Mouse (Mus musculus) frontal cortex, postnatal 36 days (tissue): ENCODE results near the gene Pjvk.
"Not testable (repeated sequence)": the region's sequence is repeated elsewhere in the genome, so short reads cannot be mapped to it uniquely, and the experiment has no call there.

Experiments used
- DNase-seq, 2 experiments: peaks; one replicate each; pipeline ENCODE4 v3.0.0; 2022; ENCODE audit warnings: low spot score in 2 of 2

Pjvk gene

DNA sequence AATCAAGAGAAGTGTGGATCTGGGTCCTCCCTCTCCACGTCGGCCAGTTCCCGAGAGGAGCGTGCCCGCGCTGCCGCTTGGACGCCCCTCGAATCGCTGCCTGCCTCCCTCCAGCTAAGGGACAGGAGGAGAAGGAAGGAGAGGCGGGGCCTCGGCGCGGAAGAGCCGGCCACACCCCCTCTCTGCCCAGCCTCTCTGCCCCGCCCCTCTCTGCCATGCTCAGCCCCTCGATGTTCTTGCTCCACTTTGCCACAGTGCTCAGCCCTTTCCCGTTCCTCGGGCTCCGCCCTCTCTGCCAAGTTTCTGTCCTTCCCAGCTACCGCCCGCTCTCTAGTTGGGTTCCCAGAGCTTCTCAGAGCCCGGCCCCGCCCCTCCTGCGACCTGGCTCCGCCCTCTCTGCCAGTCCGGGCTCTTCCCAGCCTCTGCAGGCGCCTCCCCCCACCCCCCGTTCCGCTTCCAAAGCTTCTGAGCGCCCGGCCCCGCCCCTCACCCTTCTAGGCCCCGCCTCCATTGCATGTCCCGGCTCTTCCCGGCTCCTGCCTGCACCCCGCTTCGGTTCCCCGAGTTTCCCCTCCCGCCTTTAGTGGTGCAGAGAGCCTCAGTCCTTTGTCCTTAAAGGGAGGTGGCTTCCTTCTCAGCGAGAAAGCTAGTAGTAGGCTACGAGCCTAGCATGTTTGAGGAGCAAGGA lies at the start of gene Pjvk, which contains the start of gene Prkra:
TSS of gene Pjvk (plus strand) at position 594 of the 688 bp plus-strand sequence.
TSS of gene Prkra (minus strand) at position 133 of the 688 bp plus-strand sequence.
- peak; percentile 92 to 94 for DNase-seq

DNA sequence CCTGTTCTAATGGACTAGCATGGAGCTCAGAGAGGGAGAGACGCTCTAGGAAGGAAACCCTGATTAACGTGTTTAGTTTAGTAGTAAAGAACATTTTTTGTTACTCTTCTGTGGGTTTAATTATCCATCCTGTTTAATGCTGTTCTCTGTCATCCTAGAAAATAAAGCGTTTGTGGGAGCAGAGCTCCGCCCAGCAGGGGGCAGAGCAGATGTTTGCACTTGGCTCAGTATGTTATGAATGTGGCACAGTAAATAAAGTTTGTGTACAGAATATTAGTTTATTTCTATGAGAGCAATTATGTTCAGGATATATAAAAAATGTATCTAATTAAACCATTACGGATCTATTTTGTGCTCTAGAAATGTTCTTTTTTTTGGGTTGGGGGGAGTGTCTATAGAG lies 49.1 kb upstream of the Pjvk start:
- DNase-seq: no peak

DNA sequence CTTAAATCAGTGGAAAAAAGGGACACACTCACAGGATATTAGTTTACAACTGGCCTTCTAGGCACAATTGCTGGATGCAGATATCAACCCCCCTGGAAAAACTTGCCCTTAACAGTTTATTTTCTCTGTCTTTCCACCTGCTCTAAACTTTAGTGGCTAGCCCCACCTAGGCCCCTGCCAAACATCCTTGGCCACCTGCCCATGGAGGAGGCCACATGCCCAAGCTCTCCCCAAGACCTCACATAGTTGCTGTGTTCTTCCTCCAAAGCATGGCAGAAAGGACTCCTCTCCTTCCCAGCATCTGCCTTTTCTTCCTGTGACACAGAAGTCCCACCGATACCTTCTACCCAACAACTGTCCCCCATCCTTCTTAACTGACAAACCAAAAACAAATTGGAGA lies 46.0 kb upstream of the Pjvk start:
- DNase-seq: no peak

DNA sequence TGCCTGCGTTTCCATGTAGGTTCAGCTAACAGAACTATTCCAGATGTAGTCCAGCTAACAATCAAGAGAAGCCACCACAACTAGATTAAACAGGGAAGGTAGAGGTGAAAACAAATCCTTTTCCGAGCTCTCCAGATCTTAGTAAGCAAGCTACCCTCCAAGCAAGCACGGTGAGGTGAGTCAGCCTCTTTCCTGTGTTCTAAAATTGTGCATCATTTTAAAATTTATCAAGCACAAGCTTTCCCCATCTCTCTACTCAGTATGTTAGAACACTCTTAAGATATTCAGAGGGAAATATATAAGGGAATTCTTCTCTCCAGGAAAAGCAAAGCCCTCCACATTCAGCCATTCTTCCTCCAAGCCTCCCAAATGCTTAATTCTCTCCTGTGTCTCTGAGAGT lies 41.6 kb upstream of the Pjvk start:
- DNase-seq: peak in 1 of 2 experiments; percentile 12

DNA sequence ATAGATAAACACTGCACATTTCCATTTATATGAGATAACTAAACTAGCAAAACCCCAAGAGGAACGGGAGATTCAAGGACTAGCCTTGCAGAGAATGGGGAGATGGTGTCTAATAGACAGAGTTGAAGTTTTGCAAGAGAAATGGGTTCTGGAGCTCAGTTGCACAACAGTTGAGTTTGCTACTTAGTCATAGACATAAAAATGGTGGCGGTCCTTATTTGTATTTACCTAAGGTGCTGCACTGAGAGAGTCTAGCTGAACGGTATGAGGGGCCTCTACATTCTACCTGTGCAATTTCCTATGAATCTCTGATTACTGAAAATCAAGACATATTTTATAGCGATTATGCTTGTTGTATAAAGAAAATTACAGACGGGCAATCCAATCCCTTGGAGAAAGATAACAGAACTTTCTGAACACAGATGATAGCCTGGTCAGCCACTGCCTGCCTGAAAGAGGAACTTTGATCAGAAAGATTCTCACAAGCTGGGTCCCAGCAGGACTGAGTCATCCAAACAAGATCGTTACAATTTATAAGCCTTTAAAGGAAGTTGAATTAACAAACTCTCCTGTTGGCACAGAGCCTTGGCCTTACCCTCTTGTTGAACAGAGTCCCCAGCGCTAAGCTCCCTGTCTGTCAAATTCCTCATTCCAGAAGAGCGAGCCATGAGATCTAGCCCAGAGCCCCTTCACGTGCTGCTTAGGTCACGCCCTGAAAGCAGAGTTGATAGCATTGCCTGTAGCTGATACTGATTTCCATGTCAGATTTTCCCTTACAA lies 37.8 kb upstream of the Pjvk start:
- DNase-seq: no peak

DNA sequence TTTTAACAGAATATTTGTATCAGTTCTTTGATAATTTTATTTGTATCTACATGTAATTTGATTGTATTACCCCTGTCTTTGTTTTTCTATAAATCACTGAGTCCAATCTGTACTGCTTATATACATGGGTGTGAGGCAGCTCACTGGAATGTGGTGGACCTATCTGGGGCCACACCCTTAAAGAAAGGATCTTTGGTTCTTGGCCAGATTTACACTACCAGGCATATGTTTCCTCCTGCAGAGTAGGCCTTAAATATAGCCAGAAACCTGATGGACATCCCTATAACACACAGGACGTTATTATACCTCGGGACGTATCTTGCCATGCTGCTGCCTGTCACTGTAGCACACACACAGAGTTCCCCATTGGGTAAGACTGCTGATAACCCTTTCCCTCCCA lies 36.3 kb upstream of the Pjvk start:
- DNase-seq: no peak

DNA sequence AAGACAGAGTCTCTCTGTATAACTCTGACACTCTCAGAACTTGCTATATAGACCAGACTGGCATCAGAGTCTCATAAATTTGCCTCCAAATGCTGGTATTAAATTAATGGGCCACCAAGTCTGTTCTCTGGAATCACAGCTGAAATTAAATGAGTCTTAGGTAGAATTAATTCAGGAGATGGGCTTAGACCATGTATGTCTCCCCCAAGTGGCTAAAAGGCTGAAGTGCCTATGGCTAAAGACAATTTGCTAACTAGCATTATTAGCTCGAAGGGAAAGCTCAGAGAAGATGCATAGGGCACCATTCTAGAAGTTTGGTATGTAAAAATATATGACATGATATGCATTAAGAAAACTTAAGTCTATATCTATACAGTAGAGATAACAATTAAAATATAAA lies 30.2 kb upstream of the Pjvk start:
- DNase-seq: peak; percentile 14 to 53

DNA sequence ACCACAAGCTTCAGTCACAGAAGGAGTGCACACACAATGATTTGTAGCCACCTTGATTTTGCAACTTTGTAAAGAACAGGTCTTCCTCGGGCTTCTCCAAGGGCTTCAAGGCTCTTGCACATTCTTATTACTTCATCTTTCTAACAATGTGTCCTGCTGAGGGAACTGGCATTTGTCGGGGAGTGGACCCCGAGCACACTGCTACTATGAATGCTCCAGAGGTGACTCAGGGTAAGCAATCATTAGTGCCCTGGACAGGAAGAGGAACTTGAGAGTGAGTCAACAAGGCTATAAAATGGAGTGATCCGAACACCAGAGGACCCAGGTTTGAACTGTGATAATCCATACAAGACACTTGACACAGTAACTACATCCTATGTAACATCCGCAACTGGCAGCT lies 28.1 kb upstream of the Pjvk start:
- DNase-seq: no peak

DNA sequence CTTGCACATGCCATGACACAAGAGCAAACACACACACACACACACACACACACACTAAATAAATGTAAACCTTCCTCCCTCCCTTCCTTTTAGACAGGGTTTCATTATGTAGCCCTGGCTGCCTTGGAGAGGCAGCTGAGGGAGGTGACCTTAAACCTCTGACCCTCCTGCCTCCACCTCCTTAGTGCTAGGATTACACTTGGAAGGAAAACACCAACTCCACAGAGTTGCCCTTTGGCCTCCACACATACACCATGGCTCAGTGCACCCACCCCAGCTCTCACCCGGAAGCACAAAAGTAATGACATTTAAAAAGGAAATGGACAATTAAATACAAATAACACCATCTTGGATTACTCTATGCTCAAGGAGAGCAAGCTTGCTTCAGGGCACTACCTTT lies 26.6 kb upstream of the Pjvk start:
- DNase-seq: no peak

DNA sequence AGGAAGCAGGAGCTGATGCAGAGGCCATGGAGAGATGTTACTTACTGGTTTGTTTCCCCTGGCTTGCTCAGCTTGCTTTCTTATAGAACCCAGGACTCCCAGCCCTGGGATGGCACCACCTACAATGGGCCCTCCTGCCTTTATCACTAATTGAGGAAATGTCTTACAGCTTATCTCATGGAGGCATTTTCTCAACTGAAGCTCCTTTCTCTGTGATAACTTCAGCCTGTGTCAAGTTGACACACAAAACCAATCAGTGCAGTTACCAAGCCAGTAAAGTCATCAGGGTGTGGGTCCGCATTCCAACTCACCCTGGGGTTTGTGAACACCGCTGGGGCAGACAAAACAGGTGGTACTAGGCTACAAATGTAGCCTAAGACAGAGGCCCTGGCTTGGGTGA lies 26.0 kb upstream of the Pjvk start:
- DNase-seq: not testable (repeated sequence)

DNA sequence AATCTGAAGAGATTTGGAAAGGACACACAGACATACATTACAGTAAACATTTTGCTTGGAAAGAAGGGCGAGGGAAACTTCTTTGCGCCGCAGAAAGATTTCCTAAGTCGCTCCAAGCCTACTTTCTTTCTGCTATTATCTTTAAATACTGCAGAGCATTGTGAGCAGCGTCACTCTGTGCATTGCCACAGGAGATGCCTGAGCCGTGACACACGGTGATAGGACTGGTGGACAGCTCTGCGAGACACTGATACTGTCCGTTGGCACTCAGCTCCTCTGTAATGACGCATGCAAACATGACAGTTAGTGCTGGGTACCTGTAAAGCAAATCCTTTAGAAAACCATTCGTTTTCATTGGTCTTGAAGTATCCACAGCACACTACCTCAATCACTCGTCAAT lies 18.0 kb upstream of the Pjvk start:
- no peak for DNase-seq

DNA sequence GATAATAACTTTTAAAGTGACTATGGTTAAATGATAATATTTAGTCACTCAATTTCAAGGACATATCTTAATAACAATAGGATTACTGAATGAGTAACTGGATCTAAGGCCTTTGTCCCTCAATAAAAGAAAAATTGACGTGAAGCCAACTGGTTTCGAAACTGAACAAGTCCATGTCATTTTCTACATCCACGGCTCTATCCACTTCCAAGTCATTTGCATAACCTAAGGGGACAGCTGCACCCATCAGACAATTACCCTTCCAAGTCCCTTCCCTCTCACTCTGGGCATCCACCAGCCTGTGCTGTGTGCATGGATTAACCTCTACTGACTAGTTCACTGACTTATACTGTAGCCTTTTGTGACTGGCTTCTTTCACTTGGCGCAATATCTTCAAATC lies 16.7 kb upstream of the Pjvk start:
- DNase-seq: no peak

DNA sequence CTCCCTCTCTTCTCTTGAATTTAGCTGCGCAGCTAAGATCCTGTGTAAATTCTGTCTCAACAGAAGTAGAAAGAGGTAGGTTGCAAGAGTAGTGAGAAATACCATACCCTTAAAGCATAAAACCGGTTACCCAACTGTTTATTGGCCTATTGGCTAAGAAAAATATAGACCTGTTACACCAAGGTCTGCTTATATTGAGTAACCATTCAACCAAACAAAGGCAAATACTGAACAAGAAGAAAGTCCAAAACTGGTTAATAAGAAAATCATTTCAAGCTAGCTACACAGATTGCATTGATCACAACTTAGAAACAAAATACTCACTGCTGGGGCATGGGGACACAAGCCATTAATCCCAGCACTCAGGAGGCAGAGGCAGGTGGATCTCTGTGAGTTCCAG lies 8.6 kb upstream of the Pjvk start:
- DNase-seq: no peak

DNA sequence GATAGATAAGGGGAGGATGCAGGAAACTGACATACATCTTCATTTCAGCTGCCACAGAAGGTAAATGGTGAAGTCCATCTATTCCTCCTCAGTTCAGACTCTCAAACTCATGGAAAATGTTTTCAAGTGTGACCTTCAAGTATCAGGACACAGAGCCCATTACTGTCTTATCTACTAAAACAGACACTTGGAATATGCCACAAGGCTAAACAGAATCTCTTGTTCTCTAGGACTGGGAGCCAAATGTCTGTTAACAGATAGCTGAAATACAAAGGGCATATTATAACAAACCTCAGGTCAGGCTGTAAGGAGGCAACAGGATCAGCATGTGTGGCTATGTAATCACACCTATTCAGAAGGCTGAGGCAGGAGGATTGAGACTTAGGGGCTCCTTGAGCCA lies 4.5 kb upstream of the Pjvk start:
- no peak for DNase-seq

DNA sequence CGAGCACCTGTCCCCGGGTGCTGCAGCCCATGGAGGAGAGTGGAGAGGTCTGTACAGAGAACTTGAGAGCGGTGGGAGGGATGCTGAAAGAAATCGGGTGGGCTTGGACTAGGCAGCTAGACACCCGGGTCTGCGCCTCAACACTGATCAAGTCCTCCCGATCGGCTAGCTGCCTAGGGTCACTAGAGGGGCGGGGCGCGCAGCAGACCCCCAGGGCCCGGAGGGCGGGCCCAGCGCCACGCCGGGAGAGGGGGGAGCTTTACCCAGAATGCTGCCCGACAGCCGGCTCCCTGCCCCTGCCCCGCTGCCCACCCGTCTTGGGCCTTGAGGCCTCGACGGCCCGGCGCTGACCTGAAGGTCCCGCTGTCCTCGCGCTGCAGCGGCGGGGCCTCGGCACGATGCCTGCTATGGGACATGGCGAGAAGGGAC lies 821 bp upstream of the Pjvk start:
- no peak for DNase-seq

DNA sequence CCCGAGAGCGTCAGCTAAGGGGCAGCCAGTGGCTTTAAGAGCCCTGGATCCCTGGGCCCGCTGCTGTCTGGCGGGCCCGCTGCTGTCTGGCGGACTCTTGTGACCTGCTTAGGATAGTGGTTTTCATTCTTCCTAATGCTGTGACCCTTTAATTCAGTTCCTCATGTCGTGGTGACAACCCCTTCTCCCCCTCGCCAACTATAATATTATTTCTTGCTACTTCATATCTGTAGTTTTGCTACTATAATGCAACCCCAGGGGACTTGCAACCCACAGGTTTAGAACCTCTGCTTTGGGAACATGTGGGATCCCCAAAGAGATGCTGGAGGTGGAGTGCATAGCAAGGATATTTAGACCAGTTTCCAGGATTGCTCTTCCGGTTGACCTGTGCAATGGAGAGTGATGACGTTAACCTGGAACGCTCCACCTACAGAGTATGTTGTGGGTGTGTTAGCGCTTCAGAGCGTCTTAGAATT lies 428 bp downstream of the Pjvk start:
- no peak for DNase-seq

DNA sequence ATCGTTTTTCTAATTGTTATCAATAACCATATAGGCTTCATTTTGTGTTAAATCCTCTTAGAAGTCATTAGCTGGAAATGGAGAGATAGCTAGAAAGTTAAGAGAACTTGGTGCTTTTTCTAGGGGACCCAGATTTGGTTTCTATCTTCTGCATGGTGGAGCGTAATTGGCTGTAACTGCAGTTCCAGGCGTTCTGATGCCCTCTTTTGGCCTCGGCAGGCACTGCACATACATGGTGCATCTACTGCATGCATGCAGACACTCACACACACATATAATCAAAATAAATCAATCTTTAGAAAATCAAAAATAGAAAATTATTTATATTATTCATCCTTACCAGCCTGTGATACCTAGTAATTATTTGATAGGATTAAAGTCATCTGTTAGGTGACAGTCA lies 4.8 kb downstream of the Pjvk start:
- DNase-seq: no peak

DNA sequence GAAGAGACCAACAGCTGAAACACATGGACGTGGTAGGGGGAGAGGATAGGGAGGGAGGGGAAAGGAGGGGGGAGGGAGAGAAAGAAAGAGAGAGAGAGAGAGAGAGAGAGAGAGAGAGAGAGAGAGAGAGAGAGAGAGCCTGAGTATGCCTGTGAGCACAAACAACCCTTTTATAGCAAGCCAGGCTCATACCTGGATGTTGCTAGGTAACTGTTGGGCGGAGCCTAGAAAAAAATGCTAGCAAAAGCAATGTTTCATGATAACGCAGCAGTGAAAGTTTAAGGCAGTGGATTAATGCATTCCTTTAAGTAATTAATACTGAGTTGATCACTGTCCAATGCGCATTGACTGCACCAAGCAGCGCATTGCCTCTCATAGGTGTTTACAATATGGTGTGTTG lies 6.4 kb downstream of the Pjvk start:
- no peak for DNase-seq

DNA sequence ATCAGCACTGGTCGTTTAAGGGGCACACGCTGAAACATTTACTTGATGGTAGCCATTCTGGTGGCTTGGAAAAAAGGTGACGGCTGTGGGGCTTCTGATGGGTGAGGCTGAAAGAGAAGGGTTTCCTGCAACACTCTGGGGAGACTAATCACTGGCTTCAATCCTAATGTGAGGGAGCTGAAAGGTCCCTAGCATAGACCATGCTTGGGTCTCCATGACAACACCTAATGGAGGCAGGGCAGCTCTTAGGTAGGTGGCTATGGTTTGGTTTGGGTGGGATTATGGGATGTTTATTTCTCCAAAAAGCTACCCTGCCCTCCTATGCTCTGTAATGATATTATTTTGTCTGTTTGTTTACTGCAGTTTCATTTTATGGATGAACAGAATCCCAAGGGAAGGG lies 7.2 kb downstream of the Pjvk start:
- no peak for DNase-seq

DNA sequence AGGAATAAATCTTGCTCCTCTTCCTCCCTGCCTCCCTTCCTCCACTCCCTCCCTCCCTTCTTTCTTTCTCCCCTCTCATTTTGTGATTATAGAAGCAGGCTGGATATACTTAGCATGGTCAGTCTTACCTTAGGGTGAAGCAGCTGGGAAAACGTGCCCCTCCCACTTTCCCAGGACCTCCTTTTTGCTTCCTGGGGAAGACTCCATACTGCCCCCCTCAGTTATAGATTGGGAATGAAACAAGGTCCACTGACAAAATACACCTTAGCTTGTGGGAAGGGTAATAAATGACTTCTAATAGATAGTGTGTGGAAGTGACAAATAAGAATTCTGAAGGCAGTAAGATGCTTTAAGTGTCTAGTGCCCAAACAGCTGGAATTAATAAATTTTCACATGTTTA lies 7.7 kb downstream of the Pjvk start:
- no peak for DNase-seq

DNA sequence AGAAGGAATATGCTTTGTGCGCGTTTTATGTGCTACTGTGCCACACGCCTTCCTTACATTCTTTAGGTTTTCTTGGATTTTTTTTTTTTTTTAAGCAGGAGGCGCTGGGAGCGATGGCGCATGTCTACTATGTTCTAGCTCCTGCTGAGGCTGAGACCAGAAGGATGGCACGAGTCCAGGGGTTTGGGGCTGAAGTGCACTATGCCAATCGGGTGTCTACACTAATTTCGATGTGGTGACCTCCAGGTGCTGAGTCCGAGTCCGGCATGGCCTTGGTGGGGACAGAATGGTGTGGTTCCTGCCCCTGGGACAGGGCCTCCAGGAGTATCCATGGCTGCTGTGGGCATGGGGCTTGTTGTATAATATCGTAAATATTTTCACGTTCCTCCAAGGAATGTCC lies 10.3 kb downstream of the Pjvk start:
- DNase-seq: no peak

DNA sequence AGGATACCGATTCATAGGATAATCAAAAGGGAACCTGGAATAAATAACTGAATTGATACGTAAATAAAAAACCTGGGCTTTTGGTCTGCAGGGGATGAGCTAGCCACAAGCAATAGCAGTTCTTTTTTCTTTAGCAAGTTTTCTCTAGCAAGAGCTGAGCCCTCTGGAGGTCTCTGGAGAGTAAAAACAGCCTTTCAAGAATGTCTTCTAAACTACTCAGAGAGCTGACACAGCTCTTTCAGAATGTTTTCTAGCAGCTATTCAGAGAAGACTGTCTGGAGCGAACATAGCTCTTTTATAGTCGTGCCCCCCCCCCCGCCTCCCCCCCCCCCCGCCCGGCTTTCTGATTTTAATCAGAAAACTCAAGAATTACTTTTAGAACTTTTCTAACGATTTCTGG lies 11.1 kb downstream of the Pjvk start:
- no peak for DNase-seq

DNA sequence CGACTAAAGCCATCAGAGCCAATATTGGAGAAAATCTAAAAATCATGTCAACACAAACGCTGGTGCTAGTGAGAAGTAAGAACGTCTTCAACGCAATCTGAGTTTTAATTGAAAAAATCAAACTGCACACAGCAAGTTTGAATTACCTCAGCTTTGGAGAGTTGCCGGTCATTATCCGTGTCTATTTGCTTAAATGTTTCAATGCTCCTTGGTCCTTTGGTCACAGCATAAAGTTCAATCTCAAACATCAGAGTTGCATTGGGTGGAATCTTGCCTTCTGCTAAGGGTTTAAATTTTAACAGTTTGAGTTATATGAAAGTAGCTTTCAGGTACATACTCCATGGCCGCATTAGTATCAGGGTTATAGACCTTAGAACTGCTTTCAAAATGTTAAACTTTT lies 17.3 kb downstream of the Pjvk start:
- no peak for DNase-seq
